ENCODE assay signal across 22 mouse cellular contexts in genomic region chr6:101281644-101282043, GRCm38 (mm10).
DNase-seq lines count a peak whose midpoint lies in the region; ATAC-seq lines count a peak whose summit lies in the region.
"Had no signal": no experiment of that assay in that cellular context is flagged by ENCODE, and none has a peak within 500 bp of the region (broad histone marks: within the 10 kb centered on the region; RNA-seq: fewer than 3 reads in every experiment).

No protein-coding gene starts in this region.

- 0 out of 2 replicates have a peak overlapping the region, but pooled peaks have one; percentile 23 for H3K27ac ChIP-seq in embryonic facial prominence, embryonic 12.5 days
- no peak overlapping the region for H3K27ac ChIP-seq in embryonic facial prominence, embryonic 10.5 days (replicated peaks)
- H3K27ac ChIP-seq in intestine, embryonic 14.5 days (ENCODE audit: low read depth), result no peak overlapping the region
- H3K27ac ChIP-seq in intestine, embryonic 16.5 days (ENCODE audit: low read length), result no peak overlapping the region
- H3K27ac ChIP-seq in midbrain, embryonic 13.5 days, result no peak overlapping the region
- H3K27ac ChIP-seq in midbrain, embryonic 16.5 days (ENCODE audit: low read length), result no peak overlapping the region
- no peak overlapping the region for H3K27ac ChIP-seq in limb, embryonic 13.5 days
- H3K27ac ChIP-seq: heart, embryonic 10.5 days; hindbrain, embryonic 13.5 days; neural tube, embryonic 13.5 days had no signal

- no peak overlapping the region for H3K4me3 ChIP-seq in embryonic facial prominence, embryonic 12.5 days
- no peak overlapping the region for H3K4me3 ChIP-seq in embryonic facial prominence, embryonic 10.5 days
- no peak overlapping the region for H3K4me3 ChIP-seq in intestine, embryonic 14.5 days (ENCODE audit: low read depth, low read length)
- no peak overlapping the region for H3K4me3 ChIP-seq in intestine, embryonic 16.5 days (ENCODE audit: low read length)
- no peak overlapping the region for H3K4me3 ChIP-seq in midbrain, embryonic 13.5 days (replicated peaks)
- H3K4me3 ChIP-seq in midbrain, embryonic 16.5 days (ENCODE audit: low read depth, low read length), result no peak overlapping the region
- no peak overlapping the region for H3K4me3 ChIP-seq in limb, embryonic 13.5 days
- H3K4me3 ChIP-seq: forebrain, embryonic 12.5 days; heart, embryonic 10.5 days; hindbrain, embryonic 13.5 days; intestine, embryonic 15.5 days; neural tube, embryonic 13.5 days had no signal

- WGBS in embryonic facial prominence, embryonic 12.5 days, result 27% methylated on average over 3 of the region's 3 CpGs
- WGBS in embryonic facial prominence, embryonic 10.5 days, result 32% methylated on average over 3 of the region's 3 CpGs
- 39% methylated on average over 3 of the region's 3 CpGs for WGBS in intestine, embryonic 14.5 days
- 41% methylated on average over 3 of the region's 3 CpGs for WGBS in intestine, embryonic 16.5 days
- WGBS in midbrain, embryonic 13.5 days, result 7% methylated on average over 3 of the region's 3 CpGs
- 13% methylated on average over 3 of the region's 3 CpGs for WGBS in midbrain, embryonic 16.5 days
- 35% methylated on average over 3 of the region's 3 CpGs for WGBS in limb, embryonic 13.5 days

- no peaks in the 10 kb centered on the region for H3K27me3 ChIP-seq in embryonic facial prominence, embryonic 12.5 days
- H3K27me3 ChIP-seq in embryonic facial prominence, embryonic 10.5 days (replicated peaks; ENCODE audit: low read depth, poor library complexity, severe bottlenecking), result no peaks in the 10 kb centered on the region; the same call in 1 of the 2 replicates
- H3K27me3 ChIP-seq in intestine, embryonic 14.5 days (replicated peaks; ENCODE audit: control insufficient read depth, insufficient read depth, low read length), result no peaks in the 10 kb centered on the region
- no peaks in the 10 kb centered on the region for H3K27me3 ChIP-seq in intestine, embryonic 16.5 days (replicated peaks; ENCODE audit: control insufficient read depth, insufficient read depth, low read length)
- H3K27me3 ChIP-seq in midbrain, embryonic 13.5 days, result peaks cover 18% of the 10 kb centered on the region
- H3K27me3 ChIP-seq in midbrain, embryonic 16.5 days (ENCODE audit: control insufficient read depth, insufficient read depth, low read depth, low read length), result no peaks in the 10 kb centered on the region; the same call in 1 of the 2 replicates
- H3K27me3 ChIP-seq in limb, embryonic 13.5 days, result peaks cover 9% of the 10 kb centered on the region; the same call in 1 of the 2 replicates
- H3K27me3 ChIP-seq: intestine, embryonic 15.5 days; Patski had no signal

- no peak overlapping the region for H3K4me2 ChIP-seq in embryonic facial prominence, embryonic 12.5 days (replicated peaks)
- H3K4me2 ChIP-seq in intestine, embryonic 14.5 days (ENCODE audit: low read length), result peak overlapping the region; percentile 12; the same call in 1 of the 2 replicates
- no peak overlapping the region for H3K4me2 ChIP-seq in intestine, embryonic 16.5 days (ENCODE audit: low read depth, low read length)
- H3K4me2 ChIP-seq in midbrain, embryonic 13.5 days (replicated peaks), result no peak overlapping the region
- H3K4me2 ChIP-seq in midbrain, embryonic 16.5 days (ENCODE audit: low read length), result no peak overlapping the region
- peak overlapping the region; percentile 45; the same call in 1 of the 2 replicates for H3K4me2 ChIP-seq in limb, embryonic 13.5 days (replicated peaks)
- H3K4me2 ChIP-seq: hindbrain, embryonic 13.5 days had no signal

- peaks cover 5% of the 10 kb centered on the region for H3K36me3 ChIP-seq in embryonic facial prominence, embryonic 12.5 days
- no peaks in the 10 kb centered on the region for H3K36me3 ChIP-seq in embryonic facial prominence, embryonic 10.5 days (replicated peaks)
- H3K36me3 ChIP-seq in intestine, embryonic 14.5 days (ENCODE audit: control insufficient read depth, insufficient read depth, low read length), result no peaks in the 10 kb centered on the region; the same call in 1 of the 2 replicates
- H3K36me3 ChIP-seq in intestine, embryonic 16.5 days (ENCODE audit: control insufficient read depth, insufficient read depth, low read length), result no peaks in the 10 kb centered on the region
- no peaks in the 10 kb centered on the region for H3K36me3 ChIP-seq in midbrain, embryonic 13.5 days
- H3K36me3 ChIP-seq in midbrain, embryonic 16.5 days (ENCODE audit: control insufficient read depth, insufficient read depth, low read length), result no peaks in the 10 kb centered on the region
- H3K36me3 ChIP-seq in limb, embryonic 13.5 days, result no peaks in the 10 kb centered on the region; the same call in 1 of the 2 replicates
- H3K36me3 ChIP-seq: forebrain, embryonic 12.5 days; heart, embryonic 10.5 days; hindbrain, embryonic 13.5 days; intestine, embryonic 15.5 days; neural tube, embryonic 13.5 days had no signal

- ATAC-seq in embryonic facial prominence, embryonic 12.5 days (ENCODE audit: insufficient number of reproducible peaks, insufficient read depth, low FRiP score, low TSS enrichment), result no peak
- ATAC-seq in intestine, embryonic 14.5 days (replicated peaks; ENCODE audit: low FRiP score, low TSS enrichment, low read depth), result no peak
- no peak for ATAC-seq in intestine, embryonic 16.5 days
- ATAC-seq in midbrain, embryonic 13.5 days, result peak; percentile 15; the same call in 1 of the 2 replicates
- no peak for ATAC-seq in midbrain, embryonic 16.5 days
- no peak for ATAC-seq in limb, embryonic 13.5 days (ENCODE audit: low FRiP score, low read depth)
- ATAC-seq: intestine, embryonic 15.5 days; liver, postnatal 0 days; Patski had no signal

- H3K9me3 ChIP-seq in embryonic facial prominence, embryonic 12.5 days, result no peaks in the 10 kb centered on the region
- no peaks in the 10 kb centered on the region for H3K9me3 ChIP-seq in embryonic facial prominence, embryonic 10.5 days
- no peaks in the 10 kb centered on the region for H3K9me3 ChIP-seq in intestine, embryonic 14.5 days (ENCODE audit: control insufficient read depth, low read length)
- H3K9me3 ChIP-seq in intestine, embryonic 16.5 days (ENCODE audit: control insufficient read depth, low read length), result no peaks in the 10 kb centered on the region
- no peaks in the 10 kb centered on the region for H3K9me3 ChIP-seq in midbrain, embryonic 13.5 days
- H3K9me3 ChIP-seq in midbrain, embryonic 16.5 days (replicated peaks; ENCODE audit: control insufficient read depth, low read length, poor library complexity, severe bottlenecking), result no peaks in the 10 kb centered on the region
- H3K9me3 ChIP-seq in limb, embryonic 13.5 days, result no peaks in the 10 kb centered on the region
- H3K9me3 ChIP-seq: forebrain, embryonic 12.5 days; heart, embryonic 10.5 days; hindbrain, embryonic 13.5 days; intestine, embryonic 15.5 days; neural tube, embryonic 13.5 days had no signal

- DNase-seq in embryonic facial prominence, embryonic 10.5 days (ENCODE audit: low spot score), result no peak
- DNase-seq in intestine, embryonic 14.5 days (ENCODE audit: low spot score), result no peak
- DNase-seq in kidney, postnatal 36 days, result no peak
- DNase-seq: adrenal gland, adult 8-10 months; cerebellum, adult 9-10 months; gastrocnemius, postnatal 25 days; layer of hippocampus, postnatal 36 days; liver, postnatal 0 days; right cerebral cortex, postnatal 14 days; spleen, adult 18-20 months; thymus, adult 18-20 months had no signal

- no peak overlapping the region for H3K9ac ChIP-seq in embryonic facial prominence, embryonic 12.5 days
- H3K9ac ChIP-seq in intestine, embryonic 14.5 days (ENCODE audit: low read length), result no peak overlapping the region
- no peak overlapping the region for H3K9ac ChIP-seq in intestine, embryonic 16.5 days (ENCODE audit: low read depth, low read length)
- H3K9ac ChIP-seq in midbrain, embryonic 13.5 days (replicated peaks), result no peak overlapping the region
- H3K9ac ChIP-seq in midbrain, embryonic 16.5 days (ENCODE audit: low read depth, low read length), result no peak overlapping the region
- H3K9ac ChIP-seq in limb, embryonic 13.5 days, result no peak overlapping the region
- H3K9ac ChIP-seq: forebrain, embryonic 12.5 days; hindbrain, embryonic 13.5 days; intestine, embryonic 15.5 days; liver, postnatal 0 days; neural tube, embryonic 13.5 days had no signal

- peaks cover 65% of the 10 kb centered on the region for H3K4me1 ChIP-seq in embryonic facial prominence, embryonic 12.5 days
- peaks cover 78% of the 10 kb centered on the region for H3K4me1 ChIP-seq in embryonic facial prominence, embryonic 10.5 days
- peaks cover 55% of the 10 kb centered on the region for H3K4me1 ChIP-seq in intestine, embryonic 14.5 days (replicated peaks; ENCODE audit: control insufficient read depth, insufficient read depth, low read length)
- H3K4me1 ChIP-seq in intestine, embryonic 16.5 days (ENCODE audit: control insufficient read depth, insufficient read depth, low read length), result peaks cover 21% of the 10 kb centered on the region
- peaks cover 46% of the 10 kb centered on the region for H3K4me1 ChIP-seq in midbrain, embryonic 13.5 days (replicated peaks)
- H3K4me1 ChIP-seq in midbrain, embryonic 16.5 days (ENCODE audit: control insufficient read depth, insufficient read depth, low read length), result peaks cover 10% of the 10 kb centered on the region; the same call in 1 of the 2 replicates
- H3K4me1 ChIP-seq in limb, embryonic 13.5 days, result peaks cover 73% of the 10 kb centered on the region

Comparison
In these comparisons a context has a peak if more than half of its experiments do, and no peak if none do; other contexts are left out.
1. H3K4me2 ChIP-seq: peak in intestine, embryonic 14.5 days (single experiment) and limb, embryonic 13.5 days (single experiment); none in embryonic facial prominence, embryonic 12.5 days (single experiment), intestine, embryonic 16.5 days (single experiment), midbrain, embryonic 13.5 days (single experiment) and midbrain, embryonic 16.5 days (single experiment).